Mouse (Mus musculus) cerebellum, postnatal 36 days (tissue): Measurements from ENCODE around the gene Cmtm5.
A peak's percentile ranks its signal among the peaks of the same experiment; 100 is the strongest.

Source experiments
- DNase-seq, 2 experiments: peaks; one replicate each; pipeline ENCODE4 v3.0.0; 2021 to 2022; ENCODE audit warnings: mixed read lengths in 2 of 2

The Cmtm5 gene

GRCm38 (mm10) chr14:54935904-54936830, at the start of gene Cmtm5:
Cmtm5 (plus strand) TSS chr14:54936261.
- DNase-seq = peak in 1 of 2 experiments; percentile 33

- no peak for DNase-seq
Observed at GRCm38 (mm10) chr14:54892200-54892599, 43.9 kb upstream of the Cmtm5 start, which contains the start of gene Pabpn1. Pabpn1 (plus strand) TSS chr14:54892500.

- peak; percentile 96 to 99 for DNase-seq
Observed at GRCm38 (mm10) chr14:54893651-54894181, 42.3 kb upstream of the Cmtm5 start.

- peak; percentile 64 to 70 for DNase-seq
Observed at GRCm38 (mm10) chr14:54894296-54895151, 41.5 kb upstream of the Cmtm5 start.

- no peak for DNase-seq
Observed at GRCm38 (mm10) chr14:54897445-54897844, 38.6 kb upstream of the Cmtm5 start.

GRCm38 (mm10) chr14:54900383-54900782, 35.7 kb upstream of the Cmtm5 start:
- DNase-seq = peak; percentile 61 to 70

GRCm38 (mm10) chr14:54903641-54904040, 32.4 kb upstream of the Cmtm5 start:
- no peak for DNase-seq

GRCm38 (mm10) chr14:54908682-54909081, 27.4 kb upstream of the Cmtm5 start:
- DNase-seq = no peak

GRCm38 (mm10) chr14:54912109-54912850, 23.8 kb upstream of the Cmtm5 start:
- DNase-seq = peak; percentile 32 to 55

GRCm38 (mm10) chr14:54912886-54913285, 23.2 kb upstream of the Cmtm5 start, which contains the start of gene Slc22a17:
Slc22a17 (minus strand) TSS chr14:54913132.
- peak; percentile 75 to 79 for DNase-seq

GRCm38 (mm10) chr14:54913343-54913742, 22.7 kb upstream of the Cmtm5 start:
- DNase-seq = peak; percentile 16 to 40

- no peak for DNase-seq
Observed at GRCm38 (mm10) chr14:54920076-54920685, 15.9 kb upstream of the Cmtm5 start.

- no peak for DNase-seq
Observed at GRCm38 (mm10) chr14:54924641-54925348, 11.3 kb upstream of the Cmtm5 start.

- DNase-seq = peak; percentile 48 to 51
Observed at GRCm38 (mm10) chr14:54925349-54926342, 10.4 kb upstream of the Cmtm5 start, which contains the start of gene Efs. Efs (minus strand) TSS chr14:54926126.

- peak in 1 of 2 experiments; percentile 15 for DNase-seq
Observed at GRCm38 (mm10) chr14:54926401-54927158, 9.5 kb upstream of the Cmtm5 start.

- DNase-seq = no peak
Observed at GRCm38 (mm10) chr14:54927296-54927695, 8.8 kb upstream of the Cmtm5 start.

- no peak for DNase-seq
Observed at GRCm38 (mm10) chr14:54929801-54930200, 6.3 kb upstream of the Cmtm5 start.

GRCm38 (mm10) chr14:54930431-54930830, 5.6 kb upstream of the Cmtm5 start:
- peak in 1 of 2 experiments; percentile 29 for DNase-seq

GRCm38 (mm10) chr14:54932645-54933150, 3.4 kb upstream of the Cmtm5 start, which contains the start of gene Il25:
Il25 (plus strand) TSS chr14:54932695.
- DNase-seq = no peak
